Mouse (Mus musculus): ENCODE results near the gene Xrcc3.

Xrcc3 gene

GRCm38 (mm10) chr12:111774156-111774555 is 39.5 kb downstream of the Xrcc3 start:
- no peak for DNase-seq

- no peak for DNase-seq
Observed at GRCm38 (mm10) chr12:111770651-111771050, 43.0 kb downstream of the Xrcc3 start.

DNA sequence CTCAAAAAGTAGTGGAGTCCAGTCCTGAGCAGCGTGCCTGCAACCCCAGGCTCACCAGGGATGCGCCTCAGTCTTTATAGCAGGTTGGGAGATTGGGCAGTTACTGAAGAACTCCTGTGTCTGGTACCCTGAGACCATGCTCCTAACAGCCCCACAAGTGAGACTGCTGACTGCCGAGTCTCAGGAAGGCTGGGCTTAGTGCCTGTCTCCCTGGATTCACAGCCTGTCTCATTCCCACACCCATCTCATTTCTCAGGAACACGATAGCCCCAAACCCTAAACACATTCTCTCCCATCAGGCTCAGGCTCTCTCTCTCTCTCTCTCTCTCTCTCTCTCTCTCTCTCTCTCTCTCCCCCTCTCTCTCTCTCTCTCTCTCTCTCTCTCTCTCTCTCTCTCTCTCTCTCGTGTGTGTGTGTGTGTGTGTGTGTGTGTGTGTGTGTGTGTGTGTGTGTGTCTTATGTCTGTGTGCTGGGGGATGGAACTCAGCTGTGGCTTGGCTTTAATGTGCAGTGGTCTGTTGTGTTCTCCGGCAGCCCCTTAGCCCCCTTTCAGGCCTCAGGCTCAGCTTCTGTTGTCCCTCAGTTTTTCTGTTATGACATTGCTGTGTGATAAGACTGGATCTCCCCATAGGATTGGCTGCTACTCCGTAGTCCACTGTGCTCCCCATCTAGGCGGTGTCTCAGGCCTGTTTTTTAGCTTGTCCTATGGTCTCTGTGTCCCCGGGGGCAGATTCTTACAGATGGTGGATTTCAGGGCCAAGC is 43.7 kb downstream of the Xrcc3 start:
- DNase-seq: no peak

DNA sequence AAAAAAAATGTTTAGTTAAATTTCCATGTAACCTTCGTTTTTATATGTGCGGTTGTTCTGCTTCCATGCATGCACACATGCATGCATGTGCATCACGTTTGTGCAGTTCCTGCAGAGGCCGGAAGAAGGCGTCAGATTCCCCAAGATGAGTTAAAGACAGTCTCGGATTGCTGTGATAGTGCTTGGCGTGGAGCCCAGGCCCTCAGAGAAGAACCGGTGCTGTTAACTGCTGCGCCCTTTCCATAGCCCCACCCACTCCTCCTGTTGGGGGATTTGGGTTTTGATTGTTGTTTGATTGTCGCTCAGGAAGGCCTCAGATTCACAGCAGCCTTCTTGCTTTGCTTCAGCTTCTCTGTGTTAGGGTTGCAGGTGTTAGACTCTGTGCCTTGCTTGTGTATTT is 44.4 kb downstream of the Xrcc3 start:
- peak; percentile 86 for DNase-seq

DNA sequence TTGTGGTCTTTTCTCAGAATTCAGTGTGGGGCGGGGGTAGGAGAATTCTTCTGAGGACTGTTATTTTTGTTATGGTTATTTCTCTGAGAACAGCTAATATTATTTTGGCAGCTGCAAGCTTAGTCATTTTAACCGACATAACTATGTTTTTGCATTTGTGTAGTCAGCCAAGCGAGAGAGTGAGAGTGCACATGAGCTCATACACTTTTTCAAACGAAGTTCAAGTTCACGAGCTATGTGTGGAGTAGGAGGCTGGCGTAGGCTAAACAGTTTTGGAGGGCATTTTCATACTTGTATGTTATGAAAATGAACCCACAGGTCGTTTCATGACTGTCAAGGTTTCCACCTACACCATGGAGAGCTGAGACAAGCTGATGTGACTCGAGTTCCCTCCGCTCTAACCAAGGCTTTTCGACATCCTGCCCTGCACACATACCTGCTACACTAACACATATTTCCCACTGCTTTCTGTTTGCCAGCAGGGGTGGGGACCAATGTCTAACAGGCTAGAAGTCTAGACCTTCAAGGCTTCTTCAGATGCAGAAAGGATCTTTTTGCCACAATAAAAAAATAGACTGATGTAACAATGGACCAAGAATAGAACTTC is 45.2 kb downstream of the Xrcc3 start:
- DNase-seq: no peak

DNA sequence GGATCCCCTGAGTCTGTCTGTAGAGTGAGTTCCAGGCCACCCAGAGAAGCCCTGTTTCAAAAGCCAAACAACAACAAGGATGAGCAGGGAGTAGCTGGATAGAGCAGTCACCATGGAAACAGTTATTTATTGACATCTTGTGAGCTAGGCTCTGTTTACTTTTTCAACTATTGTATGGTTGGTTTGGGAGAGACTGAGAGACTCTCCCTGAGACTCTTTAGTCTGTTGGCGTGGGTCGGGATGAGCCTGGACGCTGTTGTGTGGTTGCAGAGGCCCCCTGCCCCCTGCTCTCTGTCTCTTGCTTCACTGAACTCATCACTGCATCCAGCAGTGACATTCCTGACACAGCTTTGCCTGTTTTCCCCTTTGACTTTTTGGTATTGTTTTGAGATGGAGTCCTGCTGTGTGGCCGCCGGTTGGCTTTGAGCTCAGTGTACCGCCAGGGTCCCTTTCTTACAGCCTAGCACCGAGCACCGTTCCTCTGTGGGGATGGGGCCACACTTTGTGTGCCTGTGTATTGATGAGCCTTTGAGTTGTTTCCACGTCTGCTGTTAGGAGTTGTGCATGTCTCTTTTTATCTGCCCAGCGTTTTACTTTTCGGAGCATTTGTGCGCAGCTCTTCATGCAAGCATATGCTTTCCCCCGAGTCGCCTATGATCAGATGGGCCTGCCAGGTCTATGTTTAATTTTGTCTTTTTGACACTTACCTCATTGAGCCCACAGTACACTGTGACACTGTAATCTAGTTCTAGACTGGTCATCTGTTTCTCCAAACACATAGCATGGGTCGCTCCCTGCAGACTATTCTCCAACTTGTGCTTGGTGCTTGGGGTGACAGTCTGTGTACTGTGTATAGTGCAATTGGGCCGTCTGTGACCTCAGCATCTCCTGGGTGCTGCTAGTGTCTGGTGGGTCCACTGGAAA is 47.1 kb downstream of the Xrcc3 start:
- no peak for DNase-seq

GRCm38 (mm10) chr12:111762620-111763280 is 50.9 kb downstream of the Xrcc3 start:
- no peak for DNase-seq

- no peak for DNase-seq
Observed at GRCm38 (mm10) chr12:111760306-111760908, 53.3 kb downstream of the Xrcc3 start.

GRCm38 (mm10) chr12:111759176-111760061 is 54.3 kb downstream of the Xrcc3 start:
- peak; percentile 83 for DNase-seq

GRCm38 (mm10) chr12:111758381-111759175 is 55.1 kb downstream of the Xrcc3 start, which contains the start of gene Klc1:
Gene Klc1 (plus strand): TSS chr12:111758849.
- peak; percentile 71 for DNase-seq

- no peak for DNase-seq
Observed at GRCm38 (mm10) chr12:111757561-111758325, 55.9 kb downstream of the Xrcc3 start.

- no peak for DNase-seq
Observed at GRCm38 (mm10) chr12:111756698-111757082, 57.0 kb downstream of the Xrcc3 start.

- no peak for DNase-seq
Observed at GRCm38 (mm10) chr12:111756082-111756697, 57.5 kb downstream of the Xrcc3 start.

DNA sequence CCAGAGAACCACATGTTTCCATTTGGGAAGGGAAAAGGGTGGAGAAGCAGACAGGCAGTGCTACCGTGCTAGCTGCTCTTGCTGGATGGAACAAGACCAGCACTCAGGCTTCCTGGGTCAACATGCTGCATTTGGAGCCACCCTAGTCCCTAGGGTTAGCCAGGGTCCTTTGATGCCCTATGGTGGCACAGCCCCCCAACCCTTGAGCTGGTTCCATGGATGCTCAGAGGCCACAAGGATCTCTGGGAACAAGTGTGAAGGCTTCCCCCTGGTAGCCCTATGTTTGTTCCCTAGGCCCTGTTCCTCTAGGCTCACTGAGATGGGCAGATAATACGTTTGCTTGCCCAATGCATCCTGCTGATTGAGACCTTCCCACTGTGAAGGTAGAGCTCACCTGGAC is 58.4 kb downstream of the Xrcc3 start:
- no peak for DNase-seq

- no peak for DNase-seq
Observed at GRCm38 (mm10) chr12:111754710-111755109, 59.0 kb downstream of the Xrcc3 start.

GRCm38 (mm10) chr12:111753347-111753746 is 60.3 kb downstream of the Xrcc3 start:
- DNase-seq: no peak
